Mouse (Mus musculus) embryonic fibroblast, embryonic 13.5 days (primary cell): ENCODE results near the gene E130116L18Rik.

Experiments
- CTCF ChIP-seq: IDR thresholded peaks from 2 replicates; pipeline ENCODE4 v1.5.1; 2011; ENCODE audit warnings: mild to moderate bottlenecking, control low read depth, low read length, moderate library complexity, borderline replicate concordance; ENCODE audit not compliant: insufficient read depth
- POLR2A ChIP-seq: IDR thresholded peaks from 2 replicates; pipeline ENCODE4 v1.6.1; 2011; ENCODE audit warnings: low read depth, mild to moderate bottlenecking, control low read depth, low read length, moderate library complexity

- TF ChIP-seq CTCF (no peak), POLR2A (no peak)
These were observed 30.0 kb upstream of the E130116L18Rik start for GRCm38 (mm10) chr5:25252825-25253544.
